Mouse (Mus musculus) forebrain, embryonic 14.5 days (tissue): ENCODE measurements around the gene Gm15130. TPM values are rescaled to one million over a fixed set of nuclear protein-coding genes. Genes with fewer than 3 reads are reported as not detected.

ENCODE experiments used
- ATAC-seq: fragments of 200-750 bp; cut with Nextera tagmentation; 2 replicates; pipeline ENCODE4 v1.8.0; 2017; ENCODE audit warnings: mild to moderate bottlenecking, moderate library complexity
- DNase-seq: peaks from one replicate; pipeline ENCODE4 v3.0.0-alpha.2; 2015; ENCODE audit warnings: low spot score
- H3K27ac ChIP-seq: fragments of 300-500 bp; sonication (generic); 2 replicates; pipeline ENCODE4 v1.5.1; 2014; ENCODE audit warnings: low read depth, mild to moderate bottlenecking, control low read depth, low read length, moderate library complexity
- H3K27me3 ChIP-seq: fragments of 300-500 bp; sonication (generic); replicated peaks from 2 replicates; pipeline ENCODE4 v1.6.1; 2014; ENCODE audit warnings: low read length, control low read depth, mixed read lengths; ENCODE audit not compliant: control insufficient read depth, insufficient read depth
- H3K36me3 ChIP-seq: fragments of 300-500 bp; sonication (generic); 2 replicates; pipeline ENCODE4 v1.6.1; 2014; ENCODE audit warnings: low read length, control low read depth; ENCODE audit not compliant: control insufficient read depth, insufficient read depth
- H3K4me1 ChIP-seq: fragments of 300-500 bp; sonication (generic); 2 replicates; pipeline ENCODE4 v1.6.1; 2014; ENCODE audit warnings: antibody characterized with exemption, low read length, control low read depth; ENCODE audit not compliant: control insufficient read depth, insufficient read depth
- H3K4me2 ChIP-seq: fragments of 300-500 bp; sonication (generic); 2 replicates; pipeline ENCODE4 v1.6.1; 2014; ENCODE audit warnings: mild to moderate bottlenecking, control low read depth, low read length
- H3K4me3 ChIP-seq: fragments of 300-500 bp; sonication (generic); 2 replicates; pipeline ENCODE4 v1.5.1; 2014; ENCODE audit warnings: low read depth, low read length, control low read depth
- H3K9ac ChIP-seq: fragments of 300-500 bp; sonication (generic); 2 replicates; pipeline ENCODE4 v1.6.1; 2014; ENCODE audit warnings: mild to moderate bottlenecking, low read length, control low read depth, moderate library complexity
- H3K9me3 ChIP-seq: fragments of 300-500 bp; sonication (generic); replicated peaks from 2 replicates; pipeline ENCODE4 v1.6.1; 2016; ENCODE audit warnings: low read length, control low read depth, mixed read lengths; ENCODE audit not compliant: control insufficient read depth
- WGBS: fragments of 180-500 bp; shearing (Covaris S2); extraction: QIAGEN DNeasy Blood & Tissue Kit; methylation state at CpG from one replicate; pipeline ENCODE4 v1.1.7; 2014; 5-methylcytosine and 5-hydroxymethylcytosine counted together
- polyA plus RNA-seq: library from polyadenylated mRNA; unstranded; fragments of >200 nt; fragmentation: Nextera tagmentation; extraction: Ambion mirVana; gene quantifications from 2 replicates; pipeline ENCODE4 v1.2.1, GENCODE M21; 2014

Gene Gm15130
- not detected in 2 replicates for polyA plus RNA-seq

DNA sequence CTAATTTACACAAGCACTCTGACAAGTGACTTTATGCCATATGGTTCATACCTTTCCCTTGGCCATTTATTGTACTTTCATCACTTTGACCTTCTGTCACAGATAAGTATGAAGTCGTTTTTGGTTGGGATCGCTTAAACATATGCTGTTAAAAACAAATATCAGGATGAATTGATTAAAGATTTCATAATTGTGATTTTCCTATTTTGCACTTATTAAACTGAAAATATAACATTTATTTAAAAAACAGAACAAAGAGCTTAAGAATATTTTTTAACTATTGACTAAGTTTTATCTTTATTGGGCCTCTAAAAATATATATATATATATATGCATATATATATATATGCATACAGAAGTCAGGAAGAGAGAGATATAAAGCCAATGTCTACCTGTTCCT, at the start of gene Gm15130:
Gene Gm15130, minus strand, starts transcription at position 101 of the 400 bp plus-strand sequence.
- 84% methylated on average over 2 of the region's 2 CpGs for WGBS
- Histone ChIP-seq H3K36me3 (no peaks in the 10 kb centered on the region), H3K4me2 (no peak within 1 kb of the TSS), H3K9ac (no peak within 1 kb of the TSS), H3K9me3 (no peaks in the 10 kb centered on the region), H3K27ac (no peak within 1 kb of the TSS), H3K27me3 (no peaks in the 10 kb centered on the region), H3K4me1 (no peaks in the 10 kb centered on the region), H3K4me3 (no peak within 1 kb of the TSS)
- DNase-seq, result no peak
- no peak for ATAC-seq

DNA sequence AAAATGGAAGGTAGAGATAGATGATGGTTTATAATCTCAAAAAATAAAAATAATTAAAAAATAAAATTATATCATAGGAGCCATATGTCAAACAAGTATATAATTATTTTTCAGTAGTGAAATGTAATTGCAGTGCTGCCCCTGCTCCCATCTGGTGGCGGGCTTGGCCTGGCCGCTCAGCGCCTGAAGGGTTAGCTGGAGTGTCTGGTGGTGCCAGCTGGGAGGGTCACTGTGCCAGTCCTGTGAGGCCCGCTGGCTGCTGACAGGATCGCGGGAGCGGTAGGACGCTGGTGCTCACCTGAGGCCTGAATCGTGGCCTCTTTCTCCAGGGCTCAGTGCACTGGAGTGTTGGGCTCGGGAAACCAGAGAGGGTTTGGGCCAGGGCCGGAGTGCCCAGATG, 29.3 kb upstream of the Gm15130 start:
- 96% methylated on average over 11 of the region's 11 CpGs for WGBS
- Histone ChIP-seq H3K27me3 (no peaks in the 10 kb centered on the region), H3K4me1 (no peaks in the 10 kb centered on the region), H3K27ac (no peak overlapping the region), H3K9me3 (no peaks in the 10 kb centered on the region), H3K36me3 (no peaks in the 10 kb centered on the region), H3K9ac (no peak overlapping the region), H3K4me2 (no peak overlapping the region), H3K4me3 (no peak overlapping the region)
- DNase-seq (no peak), ATAC-seq (no peak)

DNA sequence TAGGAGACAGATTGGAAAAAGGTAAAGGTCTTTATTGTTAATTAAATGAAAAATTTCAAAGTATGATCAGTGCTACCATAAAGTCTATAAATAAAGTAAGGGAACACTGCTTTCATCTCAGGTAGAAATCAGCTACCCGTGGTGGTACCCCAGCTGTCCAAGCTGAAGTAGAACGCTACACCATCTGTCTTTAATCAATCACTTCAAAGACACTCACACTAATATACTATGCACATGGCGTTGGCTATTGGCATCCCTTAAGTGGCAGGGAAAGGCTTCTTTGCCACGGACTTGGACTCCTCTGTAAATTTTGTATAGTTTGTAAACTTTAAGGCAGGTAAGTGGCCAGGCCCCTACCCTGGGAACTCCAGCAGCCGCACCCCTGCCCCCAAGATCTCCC, 17.0 kb downstream of the Gm15130 start:
- DNase-seq (no peak), ATAC-seq (no peak)
- no peak overlapping the region for H3K4me2 ChIP-seq
- H3K9me3 ChIP-seq, result no peaks in the 10 kb centered on the region
- H3K36me3 ChIP-seq, result no peaks in the 10 kb centered on the region
- H3K27me3 ChIP-seq, result no peaks in the 10 kb centered on the region
- 85% methylated on average over 5 of the region's 5 CpGs for WGBS
- no peak overlapping the region for H3K4me3 ChIP-seq
- H3K4me1 ChIP-seq, result no peaks in the 10 kb centered on the region
- H3K9ac ChIP-seq, result no peak overlapping the region
- H3K27ac ChIP-seq, result no peak overlapping the region

GRCm38 (mm10) chr2:111105882-111106281, 46.9 kb downstream of the Gm15130 start, which contains the start of gene Gm13941:
Gene Gm13941 (minus strand): TSS chr2:111105982.
- Histone ChIP-seq H3K9ac (no peak within 1 kb of the TSS), H3K4me3 (no peak within 1 kb of the TSS), H3K36me3 (no peaks in the 10 kb centered on the region), H3K27ac (no peak within 1 kb of the TSS), H3K27me3 (no peaks in the 10 kb centered on the region), H3K4me2 (no peak within 1 kb of the TSS), H3K4me1 (no peaks in the 10 kb centered on the region), H3K9me3 (no peaks in the 10 kb centered on the region)
- ATAC-seq, result no peak
- DNase-seq, result no peak

Other genes starting within 250 kb of the Gm15130 start
- 0.48 and 0.78 TPM in 2 replicates for gene Ano3, start 202.0 kb downstream of the Gm15130 start, polyA plus RNA-seq
- gene Gm13941, start 47.0 kb downstream of the Gm15130 start, polyA plus RNA-seq, result not detected in 2 replicates
- not detected in 2 replicates for gene 4930430A15Rik, start 76.7 kb upstream of the Gm15130 start, polyA plus RNA-seq
- not detected in 2 replicates for gene Olfr1275, start 82.3 kb upstream of the Gm15130 start, polyA plus RNA-seq
- gene Olfr1276, start 101.6 kb upstream of the Gm15130 start, polyA plus RNA-seq, result not detected in 2 replicates
- gene Olfr1277, start 121.2 kb upstream of the Gm15130 start, polyA plus RNA-seq, result not detected in 2 replicates
- not detected in 2 replicates for gene Olfr1278, start 137.2 kb upstream of the Gm15130 start, polyA plus RNA-seq
- gene Olfr1279, start 147.7 kb upstream of the Gm15130 start, polyA plus RNA-seq, result not detected in 2 replicates
- gene Olfr1280, start 161.1 kb upstream of the Gm15130 start, polyA plus RNA-seq, result not detected in 2 replicates
- not detected in 2 replicates for gene Olfr1281, start 173.6 kb upstream of the Gm15130 start, polyA plus RNA-seq
- not detected in 2 replicates for gene Olfr1282, start 183.1 kb upstream of the Gm15130 start, polyA plus RNA-seq
- not detected in 2 replicates for gene Olfr1283, start 213.9 kb upstream of the Gm15130 start, polyA plus RNA-seq
- gene Olfr1284, start 222.6 kb upstream of the Gm15130 start, polyA plus RNA-seq, result not detected in 2 replicates